20 mouse cellular contexts compared by ENCODE assay signal in the genomic region with DNA sequence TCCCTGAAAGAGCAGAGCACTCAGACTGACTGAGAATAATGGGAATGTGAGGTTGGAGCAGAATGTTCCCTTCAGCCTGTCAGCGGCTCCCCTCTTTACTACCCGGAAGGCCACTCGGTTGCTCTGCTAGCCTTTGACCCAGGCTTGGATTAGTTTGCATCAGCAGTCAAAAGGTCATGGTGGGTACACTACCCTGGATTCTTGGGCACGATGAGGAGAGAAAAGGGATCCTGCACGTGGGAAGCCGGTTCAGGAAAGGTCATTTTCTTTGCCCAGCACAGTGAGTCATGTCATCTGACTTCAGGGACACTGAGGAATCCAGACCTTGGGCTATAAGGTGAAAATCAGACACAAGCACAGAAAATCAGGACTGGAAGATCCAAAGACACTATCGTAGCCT.
DNase-seq lines count a peak whose midpoint lies in the region; ATAC-seq lines count a peak whose summit lies in the region.
"Had no signal": no experiment of that assay in that cellular context is flagged by ENCODE, and none has a peak within 500 bp of the region (broad histone marks: within the 10 kb centered on the region; RNA-seq: fewer than 3 reads in every experiment).

No protein-coding gene starts in this region.

- no peak overlapping the region for H3K9ac ChIP-seq in hindbrain, embryonic 13.5 days
- H3K9ac ChIP-seq: forebrain, postnatal 0 days; midbrain, embryonic 12.5 days had no signal

- WGBS in hindbrain, embryonic 10.5 days: 25% methylated on average over 7 of the region's 7 CpGs
- 34% methylated on average over 7 of the region's 7 CpGs for WGBS in hindbrain, embryonic 13.5 days

- ATAC-seq in hindbrain, embryonic 13.5 days (ENCODE audit: low FRiP score): no peak
- ATAC-seq in megakaryocyte, adult 5-6 weeks (ENCODE audit: poor library complexity, severe bottlenecking): no peak
- no peak for ATAC-seq in inflammation-experienced regulatory T-cells, adult 6 months
- ATAC-seq: activated CD4-positive, CD25-positive, alpha-beta regulatory T cell, adult 4 months; forebrain, postnatal 0 days had no signal

- H3K36me3 ChIP-seq in hindbrain, embryonic 10.5 days: no peaks in the 10 kb centered on the region
- H3K36me3 ChIP-seq in hindbrain, embryonic 13.5 days: no peaks in the 10 kb centered on the region
- H3K36me3 ChIP-seq: midbrain, embryonic 12.5 days had no signal

- H3K4me1 ChIP-seq in hindbrain, embryonic 10.5 days (replicated peaks): peaks cover 33% of the 10 kb centered on the region
- H3K4me1 ChIP-seq in hindbrain, embryonic 13.5 days (replicated peaks): peaks cover 11% of the 10 kb centered on the region

- H3K27me3 ChIP-seq in hindbrain, embryonic 10.5 days (ENCODE audit: insufficient read depth, poor library complexity, severe bottlenecking): 0 out of 2 replicates have a peak, but pooled peaks cover 10% of the 10 kb centered on the region
- H3K27me3 ChIP-seq in hindbrain, embryonic 13.5 days: no peaks in the 10 kb centered on the region
- H3K27me3 ChIP-seq: midbrain, embryonic 12.5 days had no signal

- no peak overlapping the region for H3K4me2 ChIP-seq in hindbrain, embryonic 13.5 days
- H3K4me2 ChIP-seq: liver, embryonic 11.5 days; midbrain, embryonic 12.5 days had no signal

- H3K4me3 ChIP-seq in hindbrain, embryonic 10.5 days: no peak overlapping the region
- H3K4me3 ChIP-seq in hindbrain, embryonic 13.5 days: no peak overlapping the region
- H3K4me3 ChIP-seq: midbrain, embryonic 12.5 days had no signal

- DNase-seq in hindbrain, embryonic 10.5 days (ENCODE audit: low spot score): peak; percentile 38
- DNase-seq in Muller cell, postnatal 12 days (ENCODE audit: inconsistent ontology term): peak; percentile 74
- peak; percentile 39 for DNase-seq in adrenal gland, adult 8-10 months
- peak; percentile 58 for DNase-seq in embryo, embryonic 9.5 days (ENCODE audit: extremely low spot score)
- DNase-seq: cerebellum, adult 11 months; cerebellum, postnatal 36 days; forebrain, postnatal 0 days; heart, postnatal 36 days; kidney, adult 18-20 months; kidney, postnatal 14 days; left cerebral cortex, postnatal 4 days; lung, adult 2 months; lung, postnatal 36 days; thymus, postnatal 14 days had no signal

- H3K9me3 ChIP-seq in hindbrain, embryonic 10.5 days: no peaks in the 10 kb centered on the region
- no peaks in the 10 kb centered on the region for H3K9me3 ChIP-seq in hindbrain, embryonic 13.5 days
- H3K9me3 ChIP-seq: midbrain, embryonic 12.5 days had no signal

- no peak overlapping the region; the same call in 1 of the 2 replicates for H3K27ac ChIP-seq in hindbrain, embryonic 10.5 days
- no peak overlapping the region for H3K27ac ChIP-seq in hindbrain, embryonic 13.5 days
- H3K27ac ChIP-seq: midbrain, embryonic 12.5 days had no signal
